Mouse (Mus musculus) erythroblast, adult 5-6 weeks (primary cell): ENCODE data around the gene Gimap8. TPM values are rescaled to one million over a fixed set of nuclear protein-coding genes. Genes with fewer than 3 reads are reported as not detected.
A peak's percentile ranks its signal among the peaks of the same experiment; 100 is the strongest.

Source experiments
- ATAC-seq: replicated peaks from 2 replicates; pipeline ENCODE4 v1.8.0; 2016; ENCODE audit warnings: moderate number of reproducible peaks, mild to moderate bottlenecking, moderate TSS enrichment, inconsistent platforms; ENCODE audit not compliant: poor library complexity, low FRiP score, severe bottlenecking
- total RNA-seq, 2 experiments: library from RNA; stranded (forward) in 1 of 2; stranded (reverse) in 1 of 2; fragments of 150-400 nt in 1 of 2; fragments of 200-764, 138-1000 nt in 1 of 2; gene quantifications; 2 replicates each; pipeline versions ENCODE4 v1.2.3 to v1.2.4; 2015 to 2017; ENCODE audit warnings: low replicate concordance in 2 of 2

The Gimap8 gene
- total RNA-seq, 2 experiments from 2014 or later: 0.26 TPM; not detected in 1

DNA sequence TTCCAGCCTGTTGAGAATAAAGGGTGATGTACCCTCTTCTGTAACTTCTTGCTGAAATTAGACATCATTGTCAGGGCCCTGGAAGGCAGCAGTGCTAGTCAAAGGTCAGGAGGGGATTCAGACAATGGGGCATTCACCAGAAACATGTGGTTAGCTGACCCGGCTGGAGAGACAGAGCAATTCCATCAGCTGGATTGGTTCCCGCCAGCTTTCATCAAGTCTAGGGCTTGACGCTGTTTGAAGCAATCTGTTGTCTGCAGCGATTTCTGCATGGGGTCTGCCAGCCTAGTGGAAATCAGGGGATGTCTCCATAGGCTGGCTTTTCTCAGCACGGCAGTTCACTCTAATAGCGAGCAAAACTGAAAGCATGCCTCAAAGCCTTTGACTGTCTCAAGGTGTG lies 10.5 kb upstream of the Gimap8 start:
- ATAC-seq: no peak

DNA sequence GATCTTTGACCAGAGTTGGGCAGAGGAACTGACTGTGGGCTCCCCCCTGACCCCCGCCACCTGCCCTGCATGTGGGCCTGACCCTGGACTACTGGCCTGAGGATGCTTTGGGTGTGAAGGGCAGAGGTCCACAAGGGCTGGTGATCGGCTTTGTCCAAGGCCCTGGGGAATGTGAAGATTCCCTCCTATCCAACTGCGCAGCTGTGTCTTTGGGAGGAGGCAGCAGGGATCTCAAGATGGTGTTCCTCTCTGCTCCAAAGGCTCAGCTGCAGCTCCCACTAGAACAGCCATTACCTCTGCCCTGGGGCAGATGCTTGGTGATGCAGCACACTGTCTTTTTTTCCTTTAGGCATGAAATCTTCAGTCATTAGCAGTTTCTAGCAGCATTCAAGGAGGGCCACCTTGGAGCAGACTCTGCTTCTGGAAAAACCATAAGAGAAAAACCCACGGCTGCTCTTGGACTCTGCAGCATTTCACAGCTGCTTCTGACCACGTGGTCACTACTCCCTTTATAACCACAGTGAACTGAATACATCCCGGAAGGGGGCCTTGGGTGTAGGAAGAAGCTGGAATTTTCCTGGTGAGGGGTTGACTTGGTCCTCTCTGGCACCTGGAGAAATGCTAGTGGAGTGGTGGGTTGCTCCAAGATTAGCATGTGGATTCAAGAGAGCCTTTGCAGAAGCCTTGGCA lies 9.1 kb upstream of the Gimap8 start:
- ATAC-seq: no peak

- ATAC-seq: no peak
Measured at GRCm38 (mm10) chr6:48638553-48638952, 8.5 kb upstream of the Gimap8 start.

DNA sequence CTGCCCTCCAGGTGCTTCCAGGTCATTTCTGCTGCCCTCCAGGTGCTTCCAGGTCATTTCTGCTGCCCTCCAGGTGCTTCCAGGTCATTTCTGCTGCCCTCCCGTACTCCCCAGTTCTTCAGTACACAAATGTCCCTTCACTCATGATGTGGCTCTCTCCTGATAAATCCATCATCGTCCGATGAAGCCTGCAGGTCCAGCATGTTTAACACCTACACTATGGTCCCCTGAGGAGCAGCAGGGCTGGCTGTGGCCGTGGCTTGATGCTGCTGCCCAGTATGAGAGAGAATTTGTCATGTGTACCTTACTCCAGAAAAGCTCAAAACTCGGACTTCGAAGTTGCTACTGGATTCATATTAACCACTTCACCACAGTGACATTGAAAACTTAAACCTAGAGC lies 5.6 kb upstream of the Gimap8 start:
- no peak for ATAC-seq

- no peak for ATAC-seq
Measured at GRCm38 (mm10) chr6:48642764-48643292, 4.2 kb upstream of the Gimap8 start.

DNA sequence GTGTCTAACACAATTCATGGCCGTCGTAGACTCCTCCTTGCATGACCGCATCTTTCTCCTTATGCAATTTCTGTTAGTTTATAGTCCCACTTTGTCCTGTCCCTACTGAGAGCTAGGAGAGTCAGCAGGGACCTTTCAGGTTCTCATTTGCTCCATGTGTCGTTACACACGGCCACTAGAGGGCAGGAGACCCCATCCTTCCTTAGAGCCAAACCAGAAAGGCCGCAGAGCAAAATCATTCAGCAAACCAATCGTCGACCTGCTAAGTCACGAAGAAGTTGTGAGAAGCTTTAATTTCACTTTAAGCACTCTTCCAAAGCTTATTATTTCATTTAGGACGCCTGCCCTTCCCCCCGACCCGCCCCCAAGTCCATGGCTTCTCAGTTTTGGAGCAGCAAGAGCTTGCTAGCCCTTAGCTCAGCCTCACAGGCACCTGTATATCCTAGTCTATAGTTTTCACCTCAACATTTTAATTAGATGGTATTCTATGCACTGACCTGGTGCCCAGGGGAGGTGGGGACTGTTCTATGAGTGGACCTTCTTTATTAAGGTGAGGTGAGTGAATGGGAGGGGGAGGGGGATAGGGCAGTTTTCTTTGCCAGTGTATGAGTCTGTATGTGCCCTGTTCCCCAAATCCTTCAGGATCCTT lies 1.2 kb upstream of the Gimap8 start:
- ATAC-seq: no peak

DNA sequence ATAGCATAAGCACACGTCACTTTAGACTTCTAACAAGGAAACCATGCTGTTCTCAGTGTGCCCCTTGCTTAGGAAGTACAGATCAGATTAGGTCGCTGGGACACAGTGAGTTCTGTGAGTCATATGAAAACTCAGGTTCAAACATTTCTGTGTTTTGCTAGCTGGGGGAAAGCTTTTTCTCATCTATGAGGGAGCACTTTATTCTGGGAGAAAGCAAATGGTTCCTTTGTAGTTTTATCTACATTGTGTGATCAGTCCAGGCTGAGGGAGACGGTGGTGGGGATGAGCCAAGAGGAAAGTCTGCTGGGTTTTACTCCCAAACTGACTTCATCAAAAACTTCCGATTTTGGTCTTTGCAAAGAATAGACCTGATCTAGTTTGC lies 734 bp upstream of the Gimap8 start:
- no peak for ATAC-seq

- ATAC-seq: no peak
Measured at GRCm38 (mm10) chr6:48647611-48648010, 577 bp downstream of the Gimap8 start.

GRCm38 (mm10) chr6:48648779-48649178 lies 1.7 kb downstream of the Gimap8 start:
- ATAC-seq: no peak

DNA sequence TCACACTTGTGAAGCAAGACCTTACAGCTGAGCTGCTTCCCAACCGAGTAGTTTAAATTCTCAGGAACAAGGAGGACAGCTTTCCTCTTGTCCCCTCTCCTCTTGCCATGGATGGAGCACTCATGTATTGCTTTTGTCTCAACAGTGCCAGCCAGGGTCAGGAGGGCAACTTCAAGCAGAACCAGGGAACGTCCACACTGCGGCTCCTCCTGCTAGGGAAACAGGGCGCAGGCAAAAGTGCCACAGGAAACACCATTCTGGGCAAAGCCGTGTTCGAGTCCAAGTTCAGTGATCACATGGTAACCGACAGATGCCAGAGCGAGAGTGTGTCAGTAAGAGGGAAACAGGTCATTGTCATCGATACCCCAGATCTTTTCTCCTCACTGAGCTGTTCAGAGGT lies 3.0 kb downstream of the Gimap8 start:
- no peak for ATAC-seq

GRCm38 (mm10) chr6:48658721-48659120 lies 11.7 kb downstream of the Gimap8 start:
- no peak for ATAC-seq

DNA sequence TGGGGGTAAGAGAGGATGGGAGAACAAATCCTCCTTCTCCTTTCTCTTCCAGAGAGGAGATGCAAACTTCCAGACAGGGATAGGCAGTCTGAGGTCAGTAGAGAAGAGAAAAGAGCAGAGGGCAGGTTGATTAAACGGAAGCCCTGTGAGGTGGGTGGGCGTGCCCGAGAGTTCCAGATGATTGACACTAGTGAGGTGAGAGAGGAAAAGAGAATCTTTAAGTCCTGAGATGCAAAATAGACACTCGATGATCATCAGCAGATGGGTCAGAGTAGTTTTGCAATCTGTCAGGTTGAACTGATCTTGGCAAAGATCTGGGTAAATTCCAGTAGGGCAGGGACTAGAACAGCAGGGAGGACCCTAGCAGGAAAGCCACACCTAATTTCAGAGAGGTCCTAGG lies 17.7 kb downstream of the Gimap8 start:
- ATAC-seq: no peak

GRCm38 (mm10) chr6:48665471-48665870 lies 18.4 kb downstream of the Gimap8 start:
- no peak for ATAC-seq

DNA sequence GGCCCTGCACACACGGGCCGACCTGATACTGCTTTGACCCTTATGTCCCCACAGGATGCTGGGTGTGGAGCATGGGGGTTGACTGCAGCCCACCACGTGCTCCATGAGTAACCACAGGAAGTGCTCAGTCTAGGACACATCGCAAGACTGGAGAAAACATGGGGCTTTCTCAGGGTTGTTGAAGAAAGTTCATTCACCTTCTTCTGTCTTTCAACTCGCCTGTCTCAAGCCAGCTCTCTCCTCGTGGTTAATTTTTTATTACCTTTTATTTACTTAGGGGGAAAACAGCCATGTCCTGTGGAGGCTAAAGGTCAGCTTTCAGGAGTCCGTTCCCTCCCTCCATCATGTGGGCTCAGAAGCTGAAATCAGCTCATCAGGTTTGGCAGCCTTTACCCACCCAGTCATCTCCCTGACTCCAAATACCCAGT lies 19.1 kb downstream of the Gimap8 start:
- no peak for ATAC-seq

GRCm38 (mm10) chr6:48668022-48668421 lies 21.0 kb downstream of the Gimap8 start:
- ATAC-seq: no peak

- no peak for ATAC-seq
Measured at GRCm38 (mm10) chr6:48669446-48669969, 22.5 kb downstream of the Gimap8 start.

GRCm38 (mm10) chr6:48674291-48675058 lies 27.4 kb downstream of the Gimap8 start:
- ATAC-seq: no peak

- ATAC-seq: no peak
Measured at GRCm38 (mm10) chr6:48675400-48675930, 28.4 kb downstream of the Gimap8 start.

DNA sequence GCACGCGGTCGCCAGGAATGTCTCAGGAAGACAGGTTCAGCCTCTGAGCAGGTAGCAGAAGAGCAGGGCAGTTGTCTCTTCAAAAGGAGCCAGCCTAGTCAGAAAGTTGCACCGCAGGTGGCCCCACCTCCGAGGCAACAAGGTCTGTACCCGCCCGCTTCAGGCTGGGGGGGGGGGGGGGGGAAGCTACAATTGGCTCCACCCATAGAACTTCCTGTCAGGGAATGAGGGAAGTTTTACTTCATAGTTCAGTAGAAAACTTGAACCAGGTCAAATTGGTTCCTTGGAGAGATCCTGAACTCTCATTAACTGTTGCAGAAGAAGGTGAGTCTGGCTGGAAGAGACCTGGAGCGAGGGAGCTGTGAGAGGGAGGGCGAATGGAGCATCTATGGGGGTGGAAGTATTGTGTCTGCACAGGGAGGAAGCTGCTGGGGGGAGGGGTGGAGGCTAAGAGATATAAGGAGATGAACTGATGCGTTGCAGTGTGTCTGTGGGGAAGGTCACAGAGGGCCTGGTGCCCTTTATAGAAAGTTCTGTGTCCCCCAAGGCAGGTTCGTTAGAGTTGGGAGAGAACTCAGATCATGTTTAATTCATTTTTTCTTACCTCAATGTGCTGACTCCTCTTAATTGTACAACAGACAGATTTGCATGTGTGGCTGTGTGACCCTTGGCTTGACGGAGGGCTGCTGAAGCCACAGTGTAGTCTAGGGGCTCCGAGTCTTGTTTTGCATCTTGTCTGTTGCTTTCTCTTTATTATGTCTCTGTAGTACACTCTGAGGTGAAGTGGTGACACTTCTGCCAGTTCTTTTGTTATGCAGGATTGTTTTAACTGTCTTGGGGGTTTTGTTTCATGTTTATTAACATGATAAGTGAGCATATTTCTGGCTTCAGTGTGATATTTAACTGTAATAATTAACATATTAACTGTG lies 29.2 kb downstream of the Gimap8 start, which contains the start of gene Gimap9:
Gimap9 (plus strand) TSS at position 199 of the 929 bp plus-strand sequence.
- ATAC-seq: peak; percentile 60; the same call in 1 of the 2 replicates
